Mouse (Mus musculus) MEL (cell line): ENCODE measurements at regions not wholly inside any gene's neighbourhood (a gene's known extent, or its start where the extent isn't known, plus 50 kb on each side); places are given as distances from the start of the nearest gene placed in this dataset.

Source experiments
- DNase-seq: peaks from one replicate; pipeline ENCODE4 v3.0.0; 2011; ENCODE audit warnings: low read depth, low spot score
- H3K27ac ChIP-seq: 2 replicates; pipeline ENCODE4 v1.5.1; 2012; ENCODE audit warnings: low read depth, mild to moderate bottlenecking, control low read depth, low read length, moderate library complexity; ENCODE audit not compliant: control insufficient read depth
- H3K27me3 ChIP-seq, 2 experiments: fragments of 150-350 bp in 1 of 2; sonication (generic) in 1 of 2; 2 replicates each; pipeline ENCODE4 v1.6.1; 2012; ENCODE audit warnings: low read length in 2 of 2, mild to moderate bottlenecking in 2 of 2, improper control_type of control experiment in 1 of 2, moderate library complexity in 1 of 2; ENCODE audit not compliant: insufficient read depth in 2 of 2, control insufficient read depth in 1 of 2
- H3K36me3 ChIP-seq, 2 experiments: 2 replicates each; pipeline ENCODE4 v1.6.1; 2012 to 2014; ENCODE audit warnings: low read length in 2 of 2, improper control_type of control experiment in 1 of 2, inconsistent platforms in 1 of 2, mild to moderate bottlenecking in 1 of 2; ENCODE audit not compliant: insufficient read depth in 2 of 2, control insufficient read depth in 1 of 2
- H3K4me1 ChIP-seq, 2 experiments: fragments of 150-350 bp in 1 of 2; sonication (generic) in 1 of 2; 2 replicates each; pipeline ENCODE4 v1.6.1; 2012; ENCODE audit warnings: low read length in 2 of 2, improper control_type of control experiment in 1 of 2, mild to moderate bottlenecking in 1 of 2; ENCODE audit not compliant: insufficient read depth in 2 of 2, control insufficient read depth in 1 of 2
- H3K4me3 ChIP-seq, 2 experiments: fragments of 150-350 bp in 1 of 2; sonication (generic) in 1 of 2; 2 replicates each; pipeline ENCODE4 v1.5.1; 2012; ENCODE audit warnings: low read depth in 2 of 2, low read length in 2 of 2, mild to moderate bottlenecking in 2 of 2, moderate library complexity in 2 of 2, control low read depth in 1 of 2, improper control_type of control experiment in 1 of 2; ENCODE audit not compliant: control insufficient read depth in 1 of 2, insufficient read depth in 1 of 2
- H3K79me2 ChIP-seq: 2 replicates; pipeline ENCODE4 v1.6.1; 2012; ENCODE audit warnings: mild to moderate bottlenecking, low read length, moderate library complexity; ENCODE audit not compliant: control insufficient read depth, poor library complexity, insufficient read depth
- H3K9ac ChIP-seq: 2 replicates; pipeline ENCODE4 v1.6.1; 2012; ENCODE audit warnings: low read depth, mild to moderate bottlenecking, control low read depth, low read length, moderate library complexity; ENCODE audit not compliant: control insufficient read depth, poor library complexity, severe bottlenecking
- H3K9me3 ChIP-seq: fragments of 150-350 bp; sonication (generic); replicated peaks from 2 replicates; pipeline ENCODE4 v1.6.1; 2012; ENCODE audit warnings: mild to moderate bottlenecking, low read length, improper control_type of control experiment, moderate library complexity; ENCODE audit not compliant: insufficient read depth
- BHLHE40 ChIP-seq: IDR thresholded peaks from 2 replicates; pipeline ENCODE4 v1.6.1; 2012; ENCODE audit warnings: low read depth, mild to moderate bottlenecking, inconsistent platforms, low read length, improper control_type of control experiment, borderline replicate concordance
- CHD1 ChIP-seq: IDR thresholded peaks from 2 replicates; pipeline ENCODE4 v1.6.1; 2012; ENCODE audit warnings: low read depth, mild to moderate bottlenecking, inconsistent platforms, low read length, improper control_type of control experiment
- E2F4 ChIP-seq: IDR thresholded peaks from 2 replicates; pipeline ENCODE4 v1.6.1; 2011; ENCODE audit warnings: low read depth, low read length, improper control_type of control experiment, borderline replicate concordance
- EP300 ChIP-seq, 2 experiments: IDR thresholded peaks; 2 replicates each; pipeline ENCODE4 v1.6.1; 2011; ENCODE audit warnings: improper control_type of control experiment in 2 of 2, low read length in 2 of 2, low read depth in 1 of 2, mild to moderate bottlenecking in 1 of 2
- ETS1 ChIP-seq: IDR thresholded peaks from 2 replicates; pipeline ENCODE4 v1.6.1; 2012; ENCODE audit warnings: low read depth, mild to moderate bottlenecking, inconsistent platforms, low read length, improper control_type of control experiment, moderate library complexity
- GATA1 ChIP-seq: IDR thresholded peaks from 2 replicates; pipeline ENCODE4 v1.6.1; 2011; ENCODE audit warnings: low read depth, low read length, improper control_type of control experiment
- HCFC1 ChIP-seq: IDR thresholded peaks from 2 replicates; pipeline ENCODE4 v1.6.1; 2012; ENCODE audit warnings: low read depth, mild to moderate bottlenecking, inconsistent platforms, low read length, improper control_type of control experiment, moderate library complexity
- JUND ChIP-seq: IDR thresholded peaks from 2 replicates; pipeline ENCODE4 v1.6.1; 2011; ENCODE audit warnings: low read depth, mild to moderate bottlenecking, improper control_type of control experiment, low read length
- KAT2A ChIP-seq: conservative IDR thresholded peaks from 2 replicates; pipeline ENCODE4 v1.6.1; 2012; ENCODE audit warnings: low read depth, low read length, improper control_type of control experiment, inconsistent platforms
- MAFK ChIP-seq: IDR thresholded peaks from 2 replicates; pipeline ENCODE4 v1.6.1; 2011; ENCODE audit warnings: low read depth, mild to moderate bottlenecking, low read length, improper control_type of control experiment, borderline replicate concordance
- MAX ChIP-seq: IDR thresholded peaks from 2 replicates; pipeline ENCODE4 v1.6.1; 2011; ENCODE audit warnings: low read length, improper control_type of control experiment
- MAZ ChIP-seq: IDR thresholded peaks from 2 replicates; pipeline ENCODE4 v1.6.1; 2012; ENCODE audit warnings: low read depth, mild to moderate bottlenecking, inconsistent platforms, low read length, improper control_type of control experiment
- MEF2A ChIP-seq: IDR thresholded peaks from 2 replicates; pipeline ENCODE4 v1.6.1; 2014; ENCODE audit warnings: low read depth, mild to moderate bottlenecking, inconsistent platforms, low read length, improper control_type of control experiment; ENCODE audit not compliant: poor library complexity, insufficient replicate concordance, severe bottlenecking; ENCODE audit errors: extremely low read depth
- MXI1 ChIP-seq: IDR thresholded peaks from 2 replicates; pipeline ENCODE4 v1.6.1; 2011; ENCODE audit warnings: mild to moderate bottlenecking, low read depth, low read length, improper control_type of control experiment
- NELFE ChIP-seq: IDR thresholded peaks from 2 replicates; pipeline ENCODE4 v1.6.1; 2011; ENCODE audit warnings: low read depth, low read length, improper control_type of control experiment
- NRF1 ChIP-seq: IDR thresholded peaks from 2 replicates; pipeline ENCODE4 v1.6.1; 2014; ENCODE audit warnings: low read depth, mild to moderate bottlenecking, inconsistent platforms, low read length, improper control_type of control experiment, moderate library complexity; ENCODE audit not compliant: poor library complexity, insufficient read depth, severe bottlenecking
- POLR2A ChIP-seq, 2 experiments: IDR thresholded peaks; 2 replicates each; pipeline ENCODE4 v1.6.1; 2011 to 2012; ENCODE audit warnings: low read length in 2 of 2, mild to moderate bottlenecking in 2 of 2, control low read depth in 1 of 2, improper control_type of control experiment in 1 of 2, low read depth in 1 of 2, moderate library complexity in 1 of 2; ENCODE audit not compliant: control insufficient read depth in 1 of 2, insufficient read depth in 1 of 2, poor library complexity in 1 of 2
- SIN3A ChIP-seq: IDR thresholded peaks from 2 replicates; pipeline ENCODE4 v1.6.1; 2012; ENCODE audit warnings: low read length, improper control_type of control experiment, inconsistent platforms
- TAL1 ChIP-seq: IDR thresholded peaks from 2 replicates; pipeline ENCODE4 v1.6.1; 2012; ENCODE audit warnings: mild to moderate bottlenecking, inconsistent platforms, low read length, moderate library complexity, mixed read lengths
- TBP ChIP-seq: IDR thresholded peaks from 2 replicates; pipeline ENCODE4 v1.8.0; 2011; ENCODE audit warnings: low read depth, low read length, improper control_type of control experiment
- TCF12 ChIP-seq: IDR thresholded peaks from 2 replicates; pipeline ENCODE4 v1.6.1; 2014; ENCODE audit warnings: low read depth, mild to moderate bottlenecking, inconsistent platforms, low read length, improper control_type of control experiment, moderate library complexity
- UBTF ChIP-seq: IDR thresholded peaks from 2 replicates; pipeline ENCODE4 v1.6.1; 2012; ENCODE audit warnings: low read depth, mild to moderate bottlenecking, inconsistent platforms, low read length, improper control_type of control experiment, moderate library complexity, borderline replicate concordance; ENCODE audit not compliant: insufficient read depth
- USF1 ChIP-seq: IDR thresholded peaks from 2 replicates; pipeline ENCODE4 v1.6.1; 2014; ENCODE audit warnings: low read depth, mild to moderate bottlenecking, inconsistent platforms, low read length, improper control_type of control experiment, moderate library complexity
- ZKSCAN1 ChIP-seq: IDR thresholded peaks from 2 replicates; pipeline ENCODE4 v1.6.1; 2012; ENCODE audit warnings: low read depth, mild to moderate bottlenecking, inconsistent platforms, low read length, improper control_type of control experiment, moderate library complexity
- ZNF384 ChIP-seq: IDR thresholded peaks from 2 replicates; pipeline ENCODE4 v1.6.1; 2012; ENCODE audit warnings: low read depth, mild to moderate bottlenecking, inconsistent platforms, low read length, improper control_type of control experiment

GRCm38 (mm10) chr2:50690120-50691103 is 393.8 kb upstream of the Mmadhc start (continued):
- TF ChIP-seq KAT2A (no peak), ETS1 (peak; percentile 28; the same call in 1 of the 2 replicates)

- Histone ChIP-seq H3K9me3 (no peaks in the 10 kb centered on the region), H3K27me3 (no peaks in the 10 kb centered on the region), H3K36me3 (peaks cover 0 to 8% of the 10 kb centered on the region in 2 experiments; a peak in 2 of 4 replicates), H3K79me2 (no peaks in the 10 kb centered on the region), H3K27ac (no peak overlapping the region), H3K9ac (no peak overlapping the region), H3K4me1 (peaks cover 0 to 2% of the 10 kb centered on the region in 2 experiments; a peak in 1 of 4 replicates), H3K4me3 (no peak overlapping the region)
- DNase-seq = no peak
- TF ChIP-seq SIN3A = no peak
- no peak for TF ChIP-seq ZNF384
- TF ChIP-seq POLR2A (IDR thresholded peaks at IDR 0.05; ENCODE audit: control insufficient read depth in 1 of 2, insufficient read depth in 1 of 2, low read depth in 1 of 2, low read length in 2 of 2, poor library complexity in 1 of 2) = no peak
- no peak for TF ChIP-seq MXI1
- TF ChIP-seq USF1 = no peak
- TF ChIP-seq TAL1 = no peak
- TF ChIP-seq ETS1 = no peak
- TF ChIP-seq MAZ = no peak
- TF ChIP-seq KAT2A = no peak
- no peak for TF ChIP-seq TBP
- no peak for TF ChIP-seq HCFC1
These were observed 391.1 kb upstream of the Mmadhc start for GRCm38 (mm10) chr2:50687672-50688151.

- DNase-seq = no peak
- Histone ChIP-seq H3K36me3 (peaks cover 0 to 8% of the 10 kb centered on the region in 2 experiments; a peak in 2 of 4 replicates), H3K27ac (no peak overlapping the region), H3K4me3 (no peak overlapping the region), H3K27me3 (no peaks in the 10 kb centered on the region), H3K9ac (no peak overlapping the region), H3K9me3 (no peaks in the 10 kb centered on the region), H3K4me1 (peaks cover 0 to 2% of the 10 kb centered on the region in 2 experiments; a peak in 1 of 4 replicates), H3K79me2 (no peaks in the 10 kb centered on the region)
- no peak for TF ChIP-seq ZKSCAN1
- TF ChIP-seq GATA1 = no peak
- TF ChIP-seq TCF12 = no peak
- TF ChIP-seq E2F4 = no peak
- TF ChIP-seq NELFE = no peak
- TF ChIP-seq POLR2A (IDR thresholded peaks at IDR 0.05; ENCODE audit: control insufficient read depth in 1 of 2, insufficient read depth in 1 of 2, low read depth in 1 of 2, low read length in 2 of 2, poor library complexity in 1 of 2) = no peak
- TF ChIP-seq MAX = no peak
- TF ChIP-seq TBP = no peak
- TF ChIP-seq EP300 (IDR thresholded peaks at IDR 0.05; ENCODE audit: low read depth in 1 of 2, low read length in 2 of 2) = no peak
- no peak for TF ChIP-seq CHD1
- no peak for TF ChIP-seq UBTF
- TF ChIP-seq NRF1 = no peak
- no peak for TF ChIP-seq JUND
- no peak for TF ChIP-seq KAT2A
- no peak for TF ChIP-seq MXI1
- TF ChIP-seq MEF2A = no peak
- no peak for TF ChIP-seq TAL1
- TF ChIP-seq BHLHE40 = no peak
- TF ChIP-seq MAFK = no peak
These were observed 390.6 kb upstream of the Mmadhc start for GRCm38 (mm10) chr2:50687222-50687621.
